Mouse (Mus musculus) bone marrow macrophage, adult 2 months (primary cell): ENCODE results near the gene Chpt1.

Experiments
- CTCF ChIP-seq: IDR thresholded peaks from 2 replicates; pipeline ENCODE4 v1.5.1; 2012; ENCODE audit warnings: low read depth, mild to moderate bottlenecking, low read length, moderate library complexity
- POLR2A ChIP-seq: IDR thresholded peaks from 2 replicates; pipeline ENCODE4 v1.6.1; 2012; ENCODE audit warnings: mild to moderate bottlenecking, low read depth, low read length, borderline replicate concordance

DNA sequence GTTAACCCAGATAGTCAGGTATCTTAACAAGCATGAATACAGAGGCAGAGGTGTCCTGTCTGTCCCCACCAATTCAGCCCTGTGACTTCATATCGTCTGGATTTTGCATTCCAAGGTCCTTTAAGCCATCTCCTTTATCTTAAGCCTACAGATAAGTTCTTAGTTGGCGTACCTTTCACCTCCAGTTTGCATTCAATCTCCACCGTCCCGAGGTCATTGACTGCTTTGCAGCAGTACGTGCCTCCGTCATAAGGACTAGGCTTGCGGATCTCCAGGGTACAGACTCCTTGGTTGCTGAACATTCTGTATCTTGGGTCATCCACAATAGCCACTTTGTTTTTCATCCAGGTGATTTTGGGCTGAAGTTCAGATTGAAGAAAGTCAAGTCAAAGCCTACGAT is 18.9 kb upstream of the Chpt1 start:
- TF ChIP-seq POLR2A, result no peak
- no peak for TF ChIP-seq CTCF
